Mouse (Mus musculus) limb, embryonic 14.5 days (tissue): ENCODE measurements around the gene Wdr92. TPM values are rescaled to one million over a fixed set of nuclear protein-coding genes. Genes with fewer than 3 reads are reported as not detected.

Source experiments
- ATAC-seq: fragments of 200-750 bp; cut with Nextera tagmentation; 2 replicates; pipeline ENCODE4 v1.8.0; 2017; ENCODE audit warnings: low read depth, moderate number of reproducible peaks, moderate TSS enrichment; ENCODE audit not compliant: low FRiP score
- DNase-seq: peaks from one replicate; pipeline ENCODE4 v3.0.0-alpha.2; 2015; ENCODE audit warnings: low spot score
- H3K27ac ChIP-seq: fragments of 300-500 bp; sonication (generic); replicated peaks from 2 replicates; pipeline ENCODE4 v1.5.1; 2014; ENCODE audit warnings: low read depth, mild to moderate bottlenecking, low read length, moderate library complexity, mixed read lengths
- H3K27me3 ChIP-seq: fragments of 300-500 bp; sonication (generic); 2 replicates; pipeline ENCODE4 v1.6.1; 2014; ENCODE audit warnings: low read length, mixed read lengths; ENCODE audit not compliant: control insufficient read depth, insufficient read depth
- H3K36me3 ChIP-seq: fragments of 300-500 bp; sonication (generic); 2 replicates; pipeline ENCODE4 v1.6.1; 2014; ENCODE audit warnings: mild to moderate bottlenecking, low read length, moderate library complexity, mixed read lengths; ENCODE audit not compliant: control insufficient read depth, insufficient read depth
- H3K4me1 ChIP-seq: fragments of 300-500 bp; sonication (generic); 2 replicates; pipeline ENCODE4 v1.6.1; 2014; ENCODE audit warnings: antibody characterized with exemption, low read length, mixed read lengths; ENCODE audit not compliant: control insufficient read depth, insufficient read depth
- H3K4me2 ChIP-seq: fragments of 300-500 bp; sonication (generic); replicated peaks from 2 replicates; pipeline ENCODE4 v1.6.1; 2014; ENCODE audit warnings: low read depth, mild to moderate bottlenecking, low read length, moderate library complexity; ENCODE audit not compliant: severe bottlenecking
- H3K4me3 ChIP-seq: fragments of 300-500 bp; sonication (generic); replicated peaks from 2 replicates; pipeline ENCODE4 v1.5.1; 2014; ENCODE audit warnings: low read length
- H3K9ac ChIP-seq: fragments of 300-500 bp; sonication (generic); 2 replicates; pipeline ENCODE4 v1.6.1; 2014; ENCODE audit warnings: mild to moderate bottlenecking, low read depth, low read length, moderate library complexity; ENCODE audit not compliant: severe bottlenecking
- H3K9me3 ChIP-seq: fragments of 300-500 bp; sonication (generic); 2 replicates; pipeline ENCODE4 v1.6.1; 2016; ENCODE audit warnings: low read length; ENCODE audit not compliant: control insufficient read depth
- POLR2A ChIP-seq: fragments of 200-500 bp; IDR thresholded peaks from 2 replicates; pipeline ENCODE4 v1.8.0; 2012; ENCODE audit warnings: inconsistent platforms, mild to moderate bottlenecking, moderate library complexity, borderline replicate concordance; ENCODE audit not compliant: insufficient read depth, insufficient read length; ENCODE audit errors: extremely low read depth
- WGBS: fragments of 180-500 bp; shearing (Covaris S2); extraction: QIAGEN DNeasy Blood & Tissue Kit; methylation state at CpG from one replicate; pipeline ENCODE4 v1.1.7; 2014; 5-methylcytosine and 5-hydroxymethylcytosine counted together
- polyA plus RNA-seq, 2 experiments: library from polyadenylated mRNA; depleted of rRNA in 1 of 2; stranded (reverse) in 1 of 2; unstranded in 1 of 2; fragments of >200 nt; fragmentation: Nextera tagmentation in 1 of 2; extraction: Ambion mirVana in 1 of 2; gene quantifications; 2 replicates each; pipeline versions ENCODE4 v1.2.1 to v1.2.3; 2012 to 2014

The Wdr92 gene
- polyA plus RNA-seq, 2 experiments, result 15.6 to 25.5 TPM

- no peak for TF ChIP-seq POLR2A
- H3K27ac ChIP-seq, result peak overlapping the region; percentile 94
- peak overlapping the region; percentile 72 for H3K4me2 ChIP-seq
- no peak for ATAC-seq
- peak overlapping the region; percentile 95 for H3K4me3 ChIP-seq
- peak overlapping the region; percentile 97 for H3K9ac ChIP-seq
- no peaks in the 10 kb centered on the region for H3K27me3 ChIP-seq
- peak; percentile 85 for DNase-seq
- 1% methylated on average over 12 of the region's 12 CpGs for WGBS
- no peaks in the 10 kb centered on the region for H3K36me3 ChIP-seq
- peaks cover 23% of the 10 kb centered on the region for H3K4me1 ChIP-seq
- no peaks in the 10 kb centered on the region for H3K9me3 ChIP-seq
These were observed 21.7 kb upstream of the Wdr92 start for GRCm38 (mm10) chr11:17160242-17160641.

DNA sequence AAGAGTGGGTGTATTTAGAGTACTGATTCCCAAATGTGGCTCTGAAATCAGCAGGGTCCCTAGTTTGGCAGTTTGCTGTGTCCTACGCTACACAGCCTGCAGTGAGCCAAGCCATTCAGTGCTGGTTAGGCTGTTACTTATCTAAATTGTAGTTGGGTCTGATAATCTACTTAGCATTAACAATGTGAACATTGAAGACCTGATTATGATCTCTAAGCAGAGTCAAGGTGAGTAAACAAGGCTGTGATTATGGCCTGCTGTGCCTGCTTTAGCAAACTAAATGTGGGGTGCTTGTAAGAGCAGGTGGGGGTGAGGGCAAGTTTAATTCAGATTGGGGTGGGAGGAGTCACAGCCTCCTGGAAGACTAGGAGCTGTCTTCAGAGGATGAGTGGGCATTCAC lies 18.0 kb upstream of the Wdr92 start:
- WGBS, result 86% methylated on average over 1 of the region's 1 CpGs
- Histone ChIP-seq H3K27ac (no peak overlapping the region), H3K36me3 (no peaks in the 10 kb centered on the region), H3K4me3 (no peak overlapping the region), H3K9ac (no peak overlapping the region), H3K9me3 (no peaks in the 10 kb centered on the region), H3K4me1 (peaks cover 20% of the 10 kb centered on the region), H3K4me2 (no peak overlapping the region), H3K27me3 (no peaks in the 10 kb centered on the region)
- ATAC-seq (no peak), DNase-seq (no peak)
- no peak for TF ChIP-seq POLR2A

DNA sequence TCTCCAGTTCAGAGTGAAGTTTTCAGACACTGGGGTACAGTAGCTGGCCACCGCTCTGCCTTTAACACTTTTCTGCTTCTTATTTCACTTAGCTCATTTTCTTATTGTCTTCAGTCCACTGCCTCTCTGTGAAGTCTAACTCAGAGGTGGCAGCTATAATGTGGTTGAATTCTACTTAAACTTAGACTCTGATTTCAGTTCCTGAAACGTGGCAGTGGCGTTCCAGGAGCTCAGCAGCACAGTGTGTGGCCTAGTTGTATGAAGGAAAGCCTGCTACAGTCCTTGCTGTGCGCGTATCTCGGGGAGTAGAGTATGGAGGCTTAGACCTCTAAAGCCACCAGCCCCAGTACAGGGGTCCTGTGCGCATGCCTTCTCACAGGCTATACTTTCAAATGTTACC lies 15.3 kb upstream of the Wdr92 start:
- peaks cover 13% of the 10 kb centered on the region for H3K4me1 ChIP-seq
- WGBS, result 83% methylated on average over 7 of the region's 7 CpGs
- H3K4me3 ChIP-seq, result no peak overlapping the region
- no peak overlapping the region for H3K27ac ChIP-seq
- no peaks in the 10 kb centered on the region for H3K36me3 ChIP-seq
- no peak overlapping the region for H3K9ac ChIP-seq
- no peak overlapping the region for H3K4me2 ChIP-seq
- H3K27me3 ChIP-seq, result no peaks in the 10 kb centered on the region
- no peak for TF ChIP-seq POLR2A
- no peaks in the 10 kb centered on the region for H3K9me3 ChIP-seq
- DNase-seq (no peak), ATAC-seq (no peak)

- no peak for TF ChIP-seq POLR2A
- no peak for DNase-seq
- Histone ChIP-seq H3K4me3 (no peak overlapping the region), H3K27me3 (no peaks in the 10 kb centered on the region), H3K36me3 (peaks cover 3% of the 10 kb centered on the region), H3K9me3 (no peaks in the 10 kb centered on the region), H3K27ac (no peak overlapping the region), H3K9ac (no peak overlapping the region), H3K4me1 (peaks cover 3% of the 10 kb centered on the region; the same call in 1 of the 2 replicates), H3K4me2 (no peak overlapping the region)
- ATAC-seq, result no peak
- 76% methylated on average over 2 of the region's 2 CpGs for WGBS
These were observed 12.6 kb upstream of the Wdr92 start for GRCm38 (mm10) chr11:17169262-17169661.

GRCm38 (mm10) chr11:17170938-17171729 lies 10.8 kb upstream of the Wdr92 start:
- DNase-seq, result no peak
- H3K4me2 ChIP-seq, result no peak overlapping the region
- peaks cover 3% of the 10 kb centered on the region for H3K36me3 ChIP-seq
- ATAC-seq, result no peak
- WGBS, result 100% methylated on average over 1 of the region's 1 CpGs
- no peak overlapping the region for H3K27ac ChIP-seq
- TF ChIP-seq POLR2A, result no peak
- H3K27me3 ChIP-seq, result no peaks in the 10 kb centered on the region
- no peaks in the 10 kb centered on the region for H3K9me3 ChIP-seq
- H3K9ac ChIP-seq, result no peak overlapping the region
- no peak overlapping the region for H3K4me3 ChIP-seq
- H3K4me1 ChIP-seq, result 0 out of 2 replicates have a peak, but pooled peaks cover 3% of the 10 kb centered on the region
